Mouse (Mus musculus): ENCODE measurements around the gene Tmem121. TPM values are rescaled to one million over a fixed set of nuclear protein-coding genes. Genes with fewer than 3 reads are reported as not detected.
"Not testable (repeated sequence)": the region's sequence is repeated elsewhere in the genome, so short reads cannot be mapped to it uniquely, and the experiment has no call there.

The Tmem121 gene
- total RNA-seq, 2 experiments from 2014 or later: 4.5 to 7.4 TPM

DNA sequence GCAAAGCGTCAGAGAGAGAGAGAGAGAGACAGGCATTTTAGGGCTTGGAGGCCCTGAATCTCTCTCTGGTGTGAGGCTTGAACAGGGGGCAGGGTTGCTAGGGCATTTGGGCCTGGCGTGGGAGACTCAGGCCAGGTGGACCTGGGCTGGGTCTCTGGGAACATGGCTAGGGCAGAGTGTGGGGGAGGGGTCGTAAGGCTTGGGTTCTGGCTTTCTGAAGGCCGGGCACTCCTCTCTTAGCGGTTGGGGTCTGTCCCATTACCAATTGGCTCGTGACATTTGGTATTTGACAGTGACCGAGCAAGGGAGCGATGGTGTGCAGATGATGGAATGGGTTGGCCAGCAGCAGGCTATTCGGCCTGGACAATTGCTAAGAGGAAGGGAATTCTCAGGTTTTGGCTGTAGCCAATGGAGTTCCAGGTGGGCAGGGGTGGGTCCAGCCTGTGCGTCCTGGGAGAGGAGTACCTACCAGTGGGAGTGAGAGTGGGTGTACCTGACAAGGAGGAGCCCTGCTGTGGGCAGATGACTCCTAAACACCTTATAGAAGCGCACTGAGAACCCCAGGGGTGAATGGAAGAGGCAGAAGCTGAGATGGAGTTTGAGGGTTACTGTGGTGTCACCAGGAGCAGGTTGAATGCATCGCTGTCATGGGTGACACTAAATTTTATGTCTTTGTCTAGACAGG, 738 bp downstream of the Tmem121 start:
- DNase-seq: no peak

DNA sequence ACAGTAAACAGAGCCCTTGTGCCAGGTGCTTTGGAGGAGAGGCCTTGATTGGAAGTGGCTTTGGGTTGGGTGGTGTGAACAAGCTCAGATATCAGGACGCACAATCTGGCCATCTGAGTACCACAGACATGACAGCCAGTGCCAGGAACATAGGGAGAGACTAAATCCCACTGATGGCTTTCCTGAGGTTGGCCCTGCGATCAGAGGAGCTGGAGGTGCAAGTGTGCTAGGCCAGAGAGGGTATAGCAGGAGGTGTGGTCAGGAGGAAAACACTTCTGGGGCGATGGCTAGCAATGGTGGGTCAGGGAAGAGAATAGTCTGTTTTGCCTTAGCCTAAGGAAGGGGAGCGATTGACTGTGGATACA, 1.3 kb downstream of the Tmem121 start:
- no peak for DNase-seq

DNA sequence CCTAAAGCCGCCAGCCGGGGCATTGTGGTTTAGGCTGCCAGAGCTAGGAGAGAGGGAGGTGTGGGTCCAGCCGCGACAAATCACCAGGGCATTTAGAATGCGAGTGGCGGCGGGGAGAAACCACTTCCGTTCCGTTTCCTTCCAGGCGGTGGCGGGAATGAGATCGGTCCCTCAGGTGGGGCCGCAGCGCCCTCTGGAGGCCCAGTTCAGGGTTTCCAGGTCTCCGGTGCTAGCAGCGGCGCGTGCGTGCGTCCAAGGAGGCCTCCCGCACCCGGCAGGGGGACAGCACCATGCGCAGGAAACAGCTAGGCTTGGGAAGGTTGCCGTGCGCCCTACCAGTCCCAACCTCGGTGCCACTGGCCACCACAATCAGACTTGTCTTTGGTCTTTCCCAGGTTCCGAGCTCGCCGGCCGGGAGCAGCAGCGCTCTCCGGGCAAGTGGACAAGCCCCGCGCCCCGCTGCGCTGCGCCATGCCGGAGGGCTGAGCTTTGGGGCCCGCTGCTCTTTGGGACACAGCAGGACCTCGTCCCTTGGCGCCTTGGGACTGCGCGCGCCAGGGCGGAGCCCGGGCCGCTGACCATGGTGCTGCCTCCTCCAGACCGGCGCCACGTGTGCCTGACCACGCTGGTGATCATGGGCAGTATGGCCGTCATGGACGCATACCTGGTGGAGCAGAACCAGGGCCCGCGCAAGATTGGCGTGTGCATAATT, 2.0 kb downstream of the Tmem121 start:
- peak; percentile 86 to 90 for DNase-seq

DNA sequence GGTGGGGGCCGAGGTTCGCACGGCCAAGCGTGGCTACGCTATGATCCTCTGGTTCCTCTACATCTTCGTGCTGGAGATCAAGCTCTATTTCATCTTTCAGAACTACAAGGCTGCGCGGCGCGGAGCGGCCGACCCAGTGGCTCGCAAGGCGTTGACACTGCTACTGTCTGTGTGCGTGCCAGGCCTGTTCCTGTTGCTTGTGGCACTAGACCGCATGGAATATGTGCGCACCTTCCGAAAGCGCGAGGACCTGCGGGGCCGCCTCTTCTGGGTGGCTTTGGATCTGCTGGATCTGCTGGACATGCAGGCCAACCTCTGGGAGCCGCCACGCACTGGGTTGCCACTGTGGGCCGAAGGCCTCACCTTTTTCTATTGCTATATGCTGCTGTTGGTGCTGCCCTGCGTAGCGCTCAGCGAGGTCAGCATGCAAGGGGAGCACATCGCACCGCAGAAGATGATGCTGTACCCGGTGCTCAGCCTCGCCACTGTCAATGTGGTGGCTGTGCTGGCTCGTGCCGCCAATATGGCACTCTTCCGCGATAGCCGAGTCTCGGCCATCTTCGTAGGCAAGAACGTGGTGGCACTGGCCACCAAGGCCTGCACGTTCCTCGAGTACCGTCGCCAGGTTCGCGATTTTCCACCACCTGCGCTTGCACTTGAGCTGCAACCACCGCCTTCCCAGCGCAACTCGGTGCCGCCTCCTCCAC, 2.8 kb downstream of the Tmem121 start:
- DNase-seq: no peak

DNA sequence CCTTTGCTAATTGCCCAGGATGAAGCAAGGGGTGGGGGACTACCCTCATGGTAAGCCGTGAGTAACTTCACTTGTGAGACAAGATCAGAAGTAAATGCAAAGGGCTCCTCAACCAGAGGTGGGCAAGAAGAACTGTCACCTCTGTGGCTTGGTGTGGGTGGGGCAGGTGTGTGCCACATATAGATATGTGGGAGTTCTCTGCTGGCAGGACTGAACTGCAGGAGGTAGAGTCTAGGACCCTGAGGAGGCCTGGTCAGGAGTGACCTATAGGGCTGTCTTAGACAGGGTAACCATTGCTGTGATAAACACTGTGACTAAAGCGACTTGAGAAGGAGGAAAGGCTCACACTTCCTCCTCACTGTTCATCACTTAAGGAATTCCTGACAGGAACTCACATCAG, 7.7 kb downstream of the Tmem121 start:
- DNase-seq: no peak

DNA sequence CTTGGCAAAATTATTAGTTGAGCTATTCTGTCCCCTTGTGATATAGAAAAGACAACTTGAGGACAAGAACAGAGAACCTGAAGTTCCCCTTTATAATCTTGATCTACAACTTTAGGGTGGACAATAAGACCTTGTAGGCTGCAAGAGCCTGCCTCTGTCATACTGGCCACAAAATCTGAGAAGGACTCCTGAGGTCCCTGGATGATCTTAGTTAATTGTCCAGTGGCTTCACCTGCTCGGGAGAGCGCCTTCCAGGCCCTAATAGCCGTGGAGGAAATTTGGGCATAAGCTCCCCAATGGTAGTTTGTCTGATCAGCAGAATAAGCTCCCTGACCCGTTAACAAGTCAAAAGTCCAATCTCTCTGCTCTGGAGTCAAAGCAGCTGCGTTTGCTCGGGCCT, 13.4 kb downstream of the Tmem121 start:
- not testable (repeated sequence) for DNase-seq

DNA sequence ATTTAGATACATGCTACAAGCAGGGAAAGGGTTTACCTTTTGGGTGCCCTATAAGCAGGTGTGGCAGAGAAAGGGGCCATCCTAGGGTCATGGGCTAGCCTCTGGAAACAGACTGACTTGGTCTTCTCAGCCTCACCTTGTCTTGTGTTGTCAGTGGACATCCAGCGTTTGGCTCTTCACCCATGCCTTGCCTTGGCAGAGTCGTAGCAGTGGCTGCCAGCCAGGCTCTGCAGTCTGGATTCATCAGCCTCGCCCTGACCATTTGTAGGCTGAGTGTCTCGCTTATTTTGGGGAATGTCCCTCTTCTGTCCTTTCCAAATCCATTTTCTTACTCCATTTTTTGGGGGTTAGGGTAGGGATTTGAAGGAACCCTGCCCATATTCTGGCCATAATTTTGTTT, 15.6 kb downstream of the Tmem121 start:
- peak; percentile 68 to 70 for DNase-seq

DNA sequence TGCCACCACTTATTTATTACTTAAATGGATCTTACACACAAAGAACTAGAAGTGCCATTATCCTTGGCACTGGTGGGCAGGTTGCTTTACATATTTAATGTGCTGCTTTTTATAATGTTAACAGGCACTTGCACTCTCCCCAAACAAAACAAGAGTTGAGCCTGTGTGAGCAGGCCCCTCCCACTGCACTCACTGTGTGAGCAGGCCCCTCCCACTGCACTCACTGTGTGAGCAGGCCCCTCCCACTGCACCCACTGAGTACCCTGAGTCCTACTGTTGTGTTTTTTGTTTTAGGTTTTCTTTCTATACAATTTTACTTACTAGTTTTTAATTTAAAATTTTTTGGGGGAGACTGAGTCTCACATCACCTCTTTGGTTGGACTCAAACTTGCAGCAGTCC, 16.3 kb downstream of the Tmem121 start:
- DNase-seq: no peak

DNA sequence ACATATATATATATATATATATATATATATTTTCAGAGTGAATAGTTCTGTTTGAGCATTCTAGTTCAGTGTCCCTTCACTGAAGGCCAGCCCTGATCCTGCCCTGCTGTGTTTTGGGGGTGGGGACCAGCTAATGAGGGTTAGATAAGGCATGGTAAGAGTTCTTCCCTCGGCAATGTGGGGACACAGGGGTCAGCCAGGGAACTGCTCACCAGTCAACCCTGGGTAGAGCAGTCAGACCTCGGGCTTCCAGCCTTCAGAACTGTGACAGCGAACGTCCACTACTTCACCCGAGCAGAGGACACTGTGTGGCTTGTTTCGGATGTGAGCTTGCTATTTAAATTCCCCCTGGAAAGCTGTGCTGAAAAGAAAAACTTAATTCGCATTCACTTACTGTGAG, 17.8 kb downstream of the Tmem121 start:
- DNase-seq: no peak

DNA sequence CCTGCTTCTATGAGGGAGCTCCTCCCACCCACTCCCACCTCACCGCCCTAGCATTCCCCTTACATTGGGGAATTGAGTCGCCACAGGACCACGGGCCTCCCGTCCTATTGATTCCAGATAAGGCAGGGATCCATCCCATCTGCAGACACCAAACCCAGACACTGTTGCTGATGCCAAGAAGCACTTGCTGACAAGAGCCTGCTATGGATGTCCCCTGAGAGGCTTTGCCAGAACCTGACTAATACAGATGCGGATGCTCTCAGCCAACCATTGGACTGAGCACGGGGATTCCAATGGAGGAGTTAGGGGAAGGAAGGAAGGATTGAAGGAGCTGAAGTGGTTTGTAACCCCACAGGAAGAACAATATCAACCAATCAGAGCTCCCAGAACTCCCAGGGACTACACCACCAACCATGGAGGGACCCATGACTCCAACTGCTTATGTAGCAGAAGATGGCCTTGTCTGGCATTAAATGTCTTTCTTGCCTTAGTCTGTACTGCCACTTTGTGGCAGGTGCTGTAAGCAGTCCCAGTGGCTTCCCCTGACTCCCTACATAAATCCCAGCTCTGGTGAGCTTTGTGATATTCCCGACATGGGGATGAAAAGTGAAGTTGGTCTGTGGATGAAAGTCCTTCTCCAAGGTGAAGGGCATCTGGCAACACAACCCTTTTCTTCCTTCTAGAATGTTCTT, 19.7 kb downstream of the Tmem121 start:
- peak in 1 of 2 experiments; percentile 43 for DNase-seq

DNA sequence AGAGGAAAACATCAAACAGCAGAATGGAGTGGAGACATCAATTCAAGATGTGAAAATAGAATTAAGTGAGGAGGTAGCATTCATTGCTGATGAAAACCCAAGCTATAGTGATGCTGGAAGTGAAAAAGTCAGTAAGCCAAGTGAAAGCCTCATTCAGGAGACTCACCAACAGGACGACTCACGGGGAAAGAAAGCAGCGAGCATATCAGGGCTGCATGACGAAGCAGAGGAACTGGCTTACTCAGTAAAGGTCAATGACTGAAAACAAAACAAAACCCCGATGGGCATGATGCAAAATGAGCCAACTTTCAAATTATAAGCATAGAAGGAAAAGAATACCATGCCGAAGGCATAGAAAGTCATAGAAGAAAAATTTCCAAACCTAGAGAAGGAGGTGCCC, 22.0 kb downstream of the Tmem121 start:
- peak; percentile 42 to 46 for DNase-seq

DNA sequence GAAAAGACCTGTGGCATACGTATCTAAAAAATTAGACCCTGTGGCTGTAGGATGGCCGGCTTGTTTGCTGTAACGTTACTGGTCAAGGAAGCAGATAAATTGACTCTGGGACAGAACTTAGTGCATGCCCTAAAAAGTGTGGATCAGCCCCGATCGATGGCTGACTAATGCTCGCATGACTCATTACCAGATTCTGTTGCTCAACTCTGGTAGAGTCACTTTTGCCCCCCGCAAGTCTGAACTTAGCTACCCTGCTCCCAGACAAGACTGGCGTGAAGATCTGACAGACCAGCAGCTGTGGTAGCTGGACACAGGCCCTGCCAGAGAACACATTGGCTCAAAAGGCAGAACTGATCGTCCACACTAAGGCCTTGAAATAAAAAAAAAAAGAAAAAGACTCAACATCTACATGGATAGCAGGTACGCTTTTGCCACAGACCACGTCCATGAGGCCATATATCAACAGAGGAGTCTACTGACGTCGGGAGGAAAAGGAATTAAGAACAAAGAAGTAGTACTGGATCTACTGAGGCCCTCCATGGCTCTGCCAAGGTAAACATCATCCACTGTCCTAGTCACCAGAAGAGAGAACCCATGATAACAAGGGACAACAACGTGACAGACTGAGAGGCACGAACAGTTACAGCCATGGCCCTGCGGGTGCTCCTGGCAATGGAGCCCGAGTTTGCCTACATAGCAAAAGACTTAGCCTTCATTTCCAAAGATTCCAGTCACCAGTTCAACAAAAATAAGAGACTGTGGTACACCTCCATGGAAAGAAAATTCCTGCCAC, 25.1 kb downstream of the Tmem121 start:
- peak; percentile 50 to 56 for DNase-seq

DNA sequence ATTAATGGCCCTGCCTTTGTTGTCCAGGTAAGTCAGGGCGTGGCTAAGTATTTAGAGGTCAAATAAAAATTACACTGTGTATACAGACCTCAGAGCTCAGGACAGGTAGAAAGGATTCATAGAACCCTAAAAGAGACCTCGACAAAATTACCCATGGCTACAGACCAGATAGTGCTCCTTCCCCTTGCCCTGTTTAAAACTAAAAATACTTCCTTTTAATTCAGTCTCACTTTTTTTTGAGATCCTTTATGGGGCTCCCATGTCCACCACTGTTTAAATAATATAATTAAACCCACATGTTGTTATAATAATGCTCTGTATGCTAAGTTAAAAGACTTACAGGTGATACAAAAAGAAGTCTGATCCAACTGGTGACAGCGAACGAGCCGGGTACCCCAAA, 26.0 kb downstream of the Tmem121 start:
- DNase-seq: no peak

DNA sequence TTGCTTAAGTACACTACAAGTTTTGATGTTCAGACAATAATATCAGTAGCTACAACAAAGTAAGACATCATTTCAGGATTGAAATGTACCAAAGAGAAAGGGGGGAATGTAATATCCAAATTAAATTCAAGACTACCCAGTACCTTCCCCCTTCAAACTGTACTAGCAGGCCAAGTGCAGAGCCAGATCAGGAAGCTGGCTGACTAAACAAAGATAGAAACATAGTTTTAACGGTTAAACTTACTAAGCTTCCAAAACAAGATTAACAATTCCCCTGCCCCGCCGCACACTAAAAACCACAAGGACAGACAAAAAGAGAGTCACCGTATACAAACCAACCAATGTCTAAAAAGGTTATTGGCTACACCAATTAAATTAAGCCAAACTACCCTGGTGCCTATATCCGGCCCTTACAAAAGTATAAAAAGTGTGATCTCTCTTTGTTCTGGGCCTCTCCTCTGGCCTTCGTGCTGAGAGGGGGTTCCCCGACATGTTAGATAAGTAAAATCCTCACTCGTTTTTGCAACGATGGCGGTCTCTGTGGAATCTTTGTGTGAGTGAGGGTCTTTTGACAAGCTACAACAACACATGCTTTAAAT, 26.7 kb downstream of the Tmem121 start:
- DNase-seq: no peak

DNA sequence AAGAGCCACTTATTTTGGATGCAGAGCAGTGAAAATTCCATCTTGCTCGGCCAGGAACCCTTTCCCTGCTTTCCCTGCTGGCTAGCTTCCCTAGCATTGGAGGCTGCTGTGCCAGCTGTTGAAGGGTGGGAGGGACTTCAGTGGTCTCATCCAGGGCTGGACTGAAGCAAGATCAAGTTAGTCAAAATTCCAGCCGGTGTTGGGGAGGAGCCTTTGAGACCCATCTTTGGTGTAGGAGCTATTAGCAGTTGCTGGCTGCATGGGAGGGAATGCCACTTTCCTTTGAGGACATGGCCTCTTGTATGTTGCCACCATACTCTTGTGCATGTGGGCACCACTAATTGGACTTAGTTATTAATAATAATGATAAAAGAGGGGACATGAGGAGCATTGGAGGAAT, 27.5 kb downstream of the Tmem121 start:
- no peak for DNase-seq

DNA sequence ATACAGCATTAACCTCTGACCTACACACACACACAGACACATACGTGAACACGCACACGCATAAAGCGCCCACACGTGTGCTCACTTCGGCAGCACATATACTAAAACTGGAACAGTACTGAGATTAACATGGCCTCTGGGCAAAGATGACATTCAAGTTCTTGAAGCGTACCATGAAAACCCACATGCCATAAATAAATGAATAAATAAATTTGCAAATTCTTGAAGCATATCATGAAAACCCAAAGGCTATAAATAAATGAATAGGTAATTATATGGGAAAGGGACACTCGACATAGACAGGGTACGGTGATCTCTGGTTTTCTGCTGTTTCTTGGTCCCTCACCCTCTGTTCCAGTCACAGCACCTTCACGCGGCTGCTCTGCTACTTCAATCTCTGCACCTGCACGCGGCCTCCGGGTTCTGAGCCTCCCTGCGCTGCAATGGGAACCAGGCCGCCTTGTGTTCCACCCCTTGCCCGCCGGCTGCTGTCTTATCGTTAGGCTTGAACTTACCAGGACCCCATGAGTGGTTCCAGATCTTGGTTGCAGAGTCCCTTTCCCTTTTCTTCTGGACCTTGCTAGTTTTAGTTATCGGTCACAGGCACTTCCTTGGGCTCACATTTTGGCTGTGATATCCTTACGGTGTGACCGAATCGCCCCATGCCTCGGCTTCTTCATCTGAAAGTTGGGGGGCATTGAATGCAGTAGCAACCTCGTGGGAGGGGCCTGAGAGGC, 28.5 kb downstream of the Tmem121 start:
- no peak for DNase-seq

DNA sequence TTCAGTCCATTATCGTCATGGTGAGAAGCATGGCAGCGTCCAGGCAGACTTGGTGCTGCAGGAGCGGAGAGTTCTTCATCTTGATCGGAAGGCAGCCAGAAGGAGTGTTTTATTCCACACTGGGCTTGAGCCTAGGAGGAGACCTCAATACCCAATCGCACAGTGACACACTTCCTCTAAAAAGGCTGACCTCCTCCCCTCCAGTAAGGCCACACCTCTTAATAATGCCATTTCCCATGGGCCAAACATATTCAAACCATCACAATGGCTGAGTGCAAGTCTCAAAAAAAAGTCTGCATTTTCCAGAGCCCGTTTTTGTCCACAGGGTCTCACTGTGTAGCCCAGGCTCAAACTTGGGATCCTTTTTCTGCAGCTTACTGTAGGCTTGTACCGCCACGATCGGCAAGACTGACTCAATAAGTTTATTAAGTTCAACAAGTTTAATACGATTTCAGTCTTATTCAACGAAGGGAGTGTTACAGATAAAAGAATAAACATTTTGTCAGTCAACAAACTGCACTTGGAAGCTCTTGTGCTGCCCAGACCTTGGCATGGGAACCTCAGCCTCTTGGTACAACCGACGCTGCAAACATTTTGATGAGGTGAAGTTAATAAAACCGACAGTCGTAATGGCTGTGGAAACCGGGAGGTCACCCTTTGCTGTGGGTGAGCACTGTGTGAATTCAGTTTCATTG, 29.4 kb downstream of the Tmem121 start:
- no peak for DNase-seq

DNA sequence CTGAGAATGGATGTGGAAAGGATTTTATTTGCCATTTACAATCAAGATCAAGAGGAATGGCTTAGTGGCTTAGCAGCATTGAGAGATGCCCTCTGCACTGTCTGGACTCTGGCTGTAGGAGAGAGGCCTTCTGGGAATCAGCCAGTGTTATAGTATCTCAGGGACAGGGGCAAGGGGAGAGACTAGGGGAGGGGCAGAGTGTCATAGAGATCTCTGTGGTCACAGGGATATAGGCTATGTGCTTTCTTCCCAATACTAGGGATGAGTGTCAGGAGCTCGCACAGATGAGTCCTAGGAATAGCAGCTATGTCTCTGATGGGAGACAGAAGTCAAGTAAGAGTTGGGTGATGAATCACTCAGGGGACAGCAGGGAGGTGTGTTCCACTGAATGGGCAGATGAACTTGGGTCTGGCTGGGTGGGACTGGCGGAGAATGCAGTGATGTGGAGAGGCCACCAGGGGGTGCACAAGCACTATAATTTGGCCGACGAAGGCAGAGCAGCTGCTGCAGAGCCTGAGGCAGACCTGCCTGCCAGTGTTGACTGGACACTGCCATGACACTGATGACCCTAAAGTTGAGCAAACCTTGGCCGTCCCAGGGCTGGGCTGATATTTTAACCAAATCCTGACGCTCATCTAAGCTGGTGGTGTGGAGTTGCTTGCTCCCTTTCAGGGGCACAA, 30.1 kb downstream of the Tmem121 start:
- peak; percentile 75 to 84 for DNase-seq

All from adrenal gland, postnatal 36 days (tissue).